Mouse (Mus musculus) heart, adult 11 months (tissue): Measurements from ENCODE around the gene Htr1f.
A peak's percentile ranks its signal among the peaks of the same experiment; 100 is the strongest.

Experiments used
- DNase-seq: peaks from one replicate; pipeline ENCODE4 v3.0.0; 2022

The Htr1f gene

DNA sequence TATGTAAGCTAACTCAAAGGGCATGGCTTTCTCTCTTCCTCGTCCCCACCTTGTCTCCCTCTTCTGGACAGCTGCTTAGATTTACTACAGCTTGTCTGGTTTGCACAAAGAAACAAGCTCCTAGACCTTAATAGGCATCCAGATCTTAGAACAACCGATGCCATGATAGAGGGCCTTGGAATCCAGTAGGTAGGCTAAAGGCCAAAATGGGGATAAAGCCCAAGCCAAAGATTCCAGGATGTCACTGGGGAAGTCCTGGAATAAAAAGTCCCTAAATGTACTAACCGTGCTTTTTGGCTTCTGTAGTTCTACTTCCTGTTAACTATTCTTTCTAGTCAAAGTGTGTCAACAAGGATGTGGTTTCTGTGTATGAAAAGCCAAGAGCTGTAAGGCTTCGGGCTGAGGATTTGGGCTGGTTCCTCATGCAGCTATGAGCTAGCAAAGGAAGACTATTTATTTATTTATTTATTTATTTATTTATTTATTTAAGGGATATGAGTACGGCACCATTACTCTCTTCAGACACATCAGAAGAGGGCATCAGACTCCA lies 163.9 kb downstream of the Htr1f start:
- DNase-seq: no peak

DNA sequence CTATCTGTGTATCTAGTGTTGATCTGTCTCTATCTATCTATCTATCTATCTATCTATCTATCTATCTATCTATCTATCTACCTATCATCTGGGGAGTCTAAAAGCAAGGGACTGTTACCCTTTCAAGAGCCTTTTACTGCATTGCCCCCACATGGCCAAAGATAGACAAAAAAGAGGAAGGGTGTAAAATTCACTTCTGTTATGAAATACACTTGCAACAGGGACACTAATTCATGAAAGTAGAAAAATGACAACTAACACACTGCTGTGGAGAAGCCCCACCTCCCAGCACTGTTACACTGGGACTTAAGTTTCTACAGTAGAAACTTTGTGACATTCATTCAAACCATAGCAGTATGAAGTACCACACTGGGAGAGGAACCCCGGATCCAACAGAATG lies 170.9 kb downstream of the Htr1f start:
- DNase-seq: no peak

DNA sequence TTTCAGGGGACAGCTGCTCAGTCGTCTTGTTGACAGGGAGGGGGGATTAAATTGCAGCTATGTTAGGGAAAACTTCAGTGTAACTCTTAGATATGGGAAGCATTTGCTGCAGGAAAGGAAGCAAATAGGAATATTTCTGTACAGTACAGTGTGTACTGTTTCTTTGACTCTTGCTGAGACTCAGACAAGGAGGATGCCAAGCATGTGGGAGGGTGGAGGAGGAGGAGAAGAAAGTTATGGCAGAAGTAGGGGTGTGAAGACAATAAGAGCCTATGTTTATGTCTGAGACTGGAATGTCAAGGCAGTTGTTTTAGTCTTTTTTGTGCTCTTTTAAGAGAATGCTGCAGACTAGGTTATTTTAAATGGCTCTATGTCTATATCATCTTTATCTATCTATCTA lies 171.6 kb downstream of the Htr1f start:
- DNase-seq: no peak

DNA sequence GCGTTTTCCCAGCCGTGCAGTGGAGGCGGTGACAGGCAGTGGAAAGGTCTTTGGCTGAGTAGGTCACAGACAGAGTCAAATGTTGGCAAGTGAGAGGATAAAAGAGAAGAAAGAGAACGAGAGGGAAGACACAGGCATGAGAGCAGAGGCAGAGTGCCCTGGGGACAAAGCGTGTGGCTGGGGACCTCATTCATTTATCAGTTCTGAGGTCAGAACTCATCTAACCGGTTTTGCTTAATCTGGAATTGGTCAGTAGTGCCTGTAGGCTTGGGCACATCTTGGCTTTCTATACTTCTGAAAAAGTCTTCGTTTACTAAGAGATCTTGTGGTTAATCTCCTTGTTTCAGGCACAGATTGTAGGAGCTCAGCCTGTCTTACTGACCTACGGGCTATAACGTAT lies 182.2 kb downstream of the Htr1f start:
- DNase-seq: no peak

DNA sequence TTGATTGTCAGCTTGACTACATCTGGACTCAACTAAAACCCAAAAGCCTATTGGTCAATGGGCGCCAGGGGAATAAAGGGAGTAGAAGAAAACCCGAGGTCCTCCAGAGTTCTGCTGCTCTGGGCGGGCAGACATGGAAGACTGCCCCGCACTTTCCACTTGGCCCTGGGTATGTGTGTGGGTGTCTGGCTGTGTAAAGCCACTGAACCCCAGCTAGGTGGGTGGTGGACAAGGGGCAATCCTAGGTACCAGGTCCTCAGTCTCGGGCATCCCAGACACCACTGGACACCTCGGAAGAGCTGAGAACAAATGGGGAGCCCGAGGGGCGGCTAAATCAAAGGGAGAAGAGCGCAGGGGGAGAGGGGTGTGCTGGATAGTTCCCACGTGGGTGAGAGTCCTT lies 196.9 kb downstream of the Htr1f start:
- DNase-seq: peak; percentile 67

DNA sequence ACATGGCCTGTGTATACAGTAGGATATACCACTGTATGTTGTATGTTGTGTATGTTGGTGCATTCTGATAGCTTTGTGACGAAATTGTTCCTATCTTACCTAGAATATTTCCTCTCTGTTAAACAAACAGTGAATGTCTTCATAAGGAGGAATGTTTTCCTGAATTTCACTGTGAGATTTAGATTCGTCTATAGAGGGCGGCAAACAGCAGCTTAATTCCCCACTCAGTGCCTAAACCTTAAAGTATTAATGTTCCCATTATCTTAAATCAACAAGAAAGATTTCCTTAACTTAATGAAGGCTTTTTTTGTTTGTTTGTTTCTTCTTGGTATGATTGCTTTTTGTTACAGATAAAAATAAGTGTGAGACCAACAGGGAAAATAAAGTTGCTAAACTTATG lies 198.5 kb downstream of the Htr1f start:
- DNase-seq: peak; percentile 9

DNA sequence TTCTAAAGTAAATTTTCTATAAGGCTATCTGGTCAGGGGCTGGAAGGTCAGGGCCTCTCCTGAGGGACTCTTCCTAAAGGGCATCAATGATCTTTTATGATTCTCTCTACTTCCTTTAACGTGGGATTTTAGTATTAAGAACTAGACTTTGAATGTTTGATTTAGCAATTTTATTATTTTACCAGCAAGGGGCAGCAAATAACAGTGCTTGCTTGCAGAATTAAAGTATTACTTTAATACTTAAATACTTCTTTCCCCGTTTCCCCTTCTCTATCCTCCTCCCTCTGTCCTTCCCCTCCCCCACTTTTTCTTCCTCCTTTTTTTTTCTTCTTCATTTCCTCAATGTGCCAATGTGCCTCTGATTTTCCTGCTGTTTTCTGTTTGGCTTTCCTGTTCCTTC lies 202.3 kb downstream of the Htr1f start:
- no peak for DNase-seq

DNA sequence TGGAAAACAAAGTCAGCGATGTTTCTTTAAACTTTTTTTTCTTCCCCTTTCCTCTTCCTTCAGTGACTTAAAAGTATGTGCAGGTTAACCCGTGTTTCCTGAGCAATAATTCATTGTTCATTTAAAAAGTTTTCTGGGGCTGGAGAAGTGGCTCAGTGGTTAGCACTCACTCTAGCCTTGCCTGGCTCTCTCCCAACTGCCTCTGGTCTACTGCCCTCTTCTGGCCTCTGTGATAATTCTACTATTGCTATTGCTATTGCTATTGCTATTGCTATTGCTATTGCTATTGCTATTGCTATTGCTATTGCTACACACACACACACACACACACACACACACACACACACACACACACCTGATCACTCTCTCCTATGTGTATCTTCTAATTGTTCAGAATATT lies 206.6 kb downstream of the Htr1f start:
- peak; percentile 45 for DNase-seq

DNA sequence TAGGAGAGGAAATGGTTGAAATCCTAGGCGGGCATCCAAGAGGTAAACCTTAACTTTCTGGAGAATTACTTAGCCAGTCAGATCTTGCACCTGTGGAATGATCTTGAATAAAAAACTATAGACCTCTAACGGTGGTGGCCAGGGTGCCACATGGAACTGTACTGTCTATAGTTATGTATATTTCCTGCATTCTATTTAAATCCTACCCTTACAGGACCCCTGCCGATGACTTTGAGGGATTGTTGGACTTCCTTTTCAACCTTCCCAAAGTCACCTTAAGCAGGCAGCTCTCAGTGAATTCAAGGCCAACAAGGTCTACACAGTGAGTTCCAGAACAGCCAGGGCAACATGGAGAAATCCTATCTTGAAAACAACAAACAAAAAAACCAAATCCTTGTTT lies 216.2 kb downstream of the Htr1f start:
- peak; percentile 15 for DNase-seq

DNA sequence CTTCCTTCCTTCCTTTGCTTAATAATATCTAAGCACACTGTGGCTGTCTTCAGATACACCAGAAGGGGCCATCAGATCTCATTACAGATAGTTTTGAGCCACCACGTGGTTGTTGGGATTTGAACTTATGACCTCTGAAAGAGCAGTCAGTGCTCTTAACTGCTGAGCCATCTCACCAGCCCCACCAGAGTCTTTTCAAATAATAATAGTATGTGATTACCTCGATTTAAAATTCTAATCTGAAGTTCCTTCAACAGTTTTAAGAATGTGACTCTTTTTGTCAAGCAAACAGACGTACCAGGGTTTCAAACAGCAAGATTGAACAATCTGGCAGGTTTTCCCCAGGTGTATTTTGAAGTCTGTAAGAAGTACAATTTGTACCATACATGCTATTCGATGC lies 220.1 kb downstream of the Htr1f start:
- peak; percentile 29 for DNase-seq

DNA sequence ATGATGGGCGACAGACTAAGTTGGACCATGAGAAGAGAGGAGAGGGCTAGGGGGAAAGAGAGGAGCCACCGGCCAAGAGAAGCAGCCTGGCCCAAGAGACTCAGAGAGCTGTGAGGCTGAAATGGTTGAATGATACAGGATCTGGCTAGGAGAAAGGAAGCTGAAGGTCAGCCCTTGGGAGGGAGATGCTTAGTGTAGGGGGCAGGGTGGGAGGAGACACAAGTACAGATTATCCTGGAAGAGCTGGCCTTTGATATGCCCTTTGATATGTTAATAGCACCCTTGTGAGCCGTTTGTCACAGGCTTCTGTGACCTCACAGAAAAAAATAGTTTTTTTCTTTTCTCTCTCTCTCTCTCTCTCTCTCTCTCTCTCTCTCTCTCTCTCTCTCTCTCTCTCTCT lies 220.5 kb downstream of the Htr1f start:
- DNase-seq: peak; percentile 76

DNA sequence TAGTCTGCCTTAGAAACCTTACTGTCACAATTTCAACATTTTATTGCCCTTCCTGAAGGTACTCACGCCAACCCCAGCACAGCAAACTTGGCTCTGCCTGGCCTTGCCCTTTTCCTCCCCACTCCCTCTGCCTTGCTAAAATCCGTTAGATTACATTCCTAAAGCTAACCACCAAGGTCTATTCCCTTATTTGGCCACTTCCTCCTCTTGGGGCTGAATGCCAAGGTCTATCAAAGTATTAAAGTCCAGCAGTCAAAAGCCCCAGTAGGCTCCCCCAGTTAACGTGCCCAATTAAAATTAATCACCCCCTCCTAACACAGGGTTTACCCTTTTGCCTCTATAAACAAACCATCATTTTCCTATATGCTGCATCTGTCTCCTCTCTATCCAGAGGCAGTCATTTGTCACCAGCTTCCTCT lies 221.2 kb downstream of the Htr1f start:
- DNase-seq: peak; percentile 64

DNA sequence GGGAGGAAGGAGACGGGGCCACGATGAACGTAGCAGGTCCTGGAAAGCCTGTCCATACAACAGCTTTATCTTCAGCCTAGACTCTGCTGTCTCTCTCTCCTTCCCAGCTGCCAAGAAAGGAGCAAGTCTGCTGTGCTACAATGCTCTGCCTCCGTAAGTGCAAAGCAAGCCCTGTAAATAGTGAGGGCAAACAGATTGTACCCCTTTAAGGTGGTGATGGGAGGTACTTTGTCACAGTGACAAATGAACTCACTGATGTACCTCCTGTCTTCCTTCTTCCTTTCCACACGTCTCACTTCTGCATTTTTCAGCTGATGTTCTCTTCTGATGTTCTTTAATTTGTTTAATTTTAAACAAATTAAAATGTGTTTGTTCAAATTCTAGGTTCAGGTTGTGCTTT lies 221.8 kb downstream of the Htr1f start:
- DNase-seq: peak; percentile 28

DNA sequence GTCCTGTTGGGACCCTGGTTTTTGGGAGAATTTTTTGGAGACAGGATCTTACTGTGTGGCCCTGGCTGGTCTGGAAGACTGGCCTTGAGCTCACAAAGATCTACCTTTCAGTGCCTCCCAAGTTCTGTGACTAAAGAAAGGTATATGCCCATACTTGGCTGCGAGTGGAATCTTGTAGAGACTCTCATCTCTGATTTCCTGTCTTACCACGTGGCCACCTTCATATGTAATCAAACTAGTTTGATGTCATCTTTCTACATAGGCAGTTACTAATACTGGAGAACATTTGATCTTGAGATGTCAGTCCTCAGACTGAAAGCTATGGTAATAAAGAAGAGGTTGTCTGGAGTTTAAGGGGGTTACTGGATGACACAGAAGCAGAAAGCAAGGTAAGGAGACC lies 224.2 kb downstream of the Htr1f start:
- DNase-seq: peak; percentile 17

DNA sequence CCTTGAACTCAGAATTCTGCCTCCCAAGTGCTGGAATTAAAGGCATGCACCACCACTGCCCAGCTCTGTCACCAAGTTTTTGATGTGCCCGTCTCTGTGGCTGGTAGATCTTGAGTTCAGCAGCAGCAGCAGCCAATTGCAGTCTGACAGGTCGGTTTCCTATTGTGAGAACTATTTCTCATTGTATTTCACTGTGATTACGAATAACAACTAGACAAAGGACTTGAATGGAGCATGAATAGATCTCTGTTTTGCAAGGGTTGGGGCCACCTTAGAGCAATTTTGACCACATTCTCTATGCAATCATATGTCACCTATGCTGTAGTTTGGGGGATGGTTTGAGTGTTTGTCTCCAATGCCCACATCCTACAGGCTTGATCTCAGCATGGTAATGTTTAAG lies 224.7 kb downstream of the Htr1f start:
- peak; percentile 41 for DNase-seq

DNA sequence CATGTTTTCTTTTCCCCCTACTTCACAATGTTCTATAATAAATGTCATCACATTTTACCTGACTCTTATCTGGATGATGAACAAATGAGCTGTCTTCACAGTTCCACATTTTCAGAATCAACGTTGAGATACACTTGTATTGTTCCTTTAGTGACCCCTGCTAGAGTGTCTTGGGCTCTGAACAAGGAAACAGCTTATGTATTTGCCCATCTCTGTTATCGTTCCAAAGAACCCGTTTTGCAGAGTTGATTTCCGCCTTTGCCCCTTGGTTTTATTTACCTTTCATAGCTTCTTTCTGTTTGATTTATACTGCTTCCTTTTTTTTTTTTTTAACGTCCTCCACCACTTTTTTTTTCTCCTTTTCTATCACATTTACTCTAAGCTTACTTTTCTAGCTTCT lies 225.9 kb downstream of the Htr1f start:
- DNase-seq: peak; percentile 10

DNA sequence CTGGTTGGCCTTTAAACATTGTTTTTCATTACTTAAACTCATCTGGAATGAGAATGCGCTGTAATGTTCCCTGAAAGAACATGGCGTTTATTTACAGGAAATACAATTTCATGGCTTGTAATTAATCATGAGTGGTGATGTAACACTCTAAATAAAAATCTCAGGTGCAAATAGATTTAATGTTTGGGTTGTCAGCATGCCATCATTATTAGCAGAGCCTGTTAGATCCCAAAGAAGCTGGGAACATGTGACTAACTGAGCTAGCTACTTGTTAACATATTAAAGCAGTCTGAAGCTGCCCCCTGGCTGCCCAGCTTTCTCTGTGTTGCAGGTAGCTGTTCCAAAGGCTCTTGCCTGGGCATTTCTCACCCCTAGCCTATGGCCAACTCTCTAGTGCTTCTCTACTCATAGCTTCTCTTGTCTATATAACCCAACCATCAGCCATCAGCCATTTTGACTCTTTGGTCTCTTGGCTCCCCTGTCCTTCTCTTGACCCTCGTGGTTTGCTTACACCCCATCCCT lies 227.0 kb downstream of the Htr1f start:
- peak; percentile 8 for DNase-seq

DNA sequence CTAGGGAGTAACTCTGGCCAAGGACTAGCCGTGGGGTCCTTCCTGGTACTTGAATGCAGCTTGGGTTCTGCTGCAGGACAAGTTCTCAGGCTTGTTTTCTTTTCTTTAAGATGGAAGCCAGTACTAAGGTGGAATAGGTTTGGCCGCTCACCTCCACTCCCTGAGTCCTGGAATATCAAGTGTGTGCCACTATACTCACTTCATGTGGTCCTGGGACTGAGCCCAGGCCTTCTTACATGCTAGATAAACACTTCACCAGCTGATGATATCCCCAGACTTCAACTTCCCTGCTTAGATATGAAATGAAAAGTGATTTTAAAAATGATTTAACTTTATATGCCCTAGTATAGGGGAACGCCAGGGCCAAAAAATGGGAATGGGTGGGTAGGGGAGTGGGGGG lies 228.3 kb downstream of the Htr1f start:
- DNase-seq: peak; percentile 39

DNA sequence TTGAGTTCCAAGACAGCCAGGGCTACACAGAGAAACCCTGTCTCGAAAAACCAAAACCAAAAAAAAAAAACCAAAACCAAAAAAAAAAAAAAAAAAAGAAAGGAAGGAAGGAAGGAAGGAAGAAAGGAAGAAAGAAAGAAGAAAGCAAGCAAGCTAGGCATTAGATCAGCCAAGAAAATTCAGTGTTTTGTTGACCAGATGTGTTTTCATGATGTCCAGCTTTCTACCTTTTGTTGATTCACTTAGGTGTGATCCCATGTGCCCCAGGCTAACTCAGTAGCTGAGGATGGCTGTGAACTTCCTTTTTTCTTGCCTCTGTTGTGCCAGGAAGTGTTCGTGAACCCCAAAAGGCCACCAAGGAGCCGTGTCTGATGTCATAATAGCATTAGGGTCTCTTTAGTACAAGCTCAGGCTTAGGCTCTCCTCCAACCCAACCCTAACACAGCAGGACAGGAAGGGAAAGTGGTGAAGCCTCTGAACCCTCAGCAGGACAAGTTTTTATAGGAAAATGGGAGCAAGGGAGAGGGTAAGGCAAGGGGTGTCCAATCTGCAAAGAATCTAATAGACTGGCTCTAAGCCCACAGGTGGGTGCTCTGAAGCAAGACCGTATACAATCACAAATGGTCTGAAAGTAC lies 228.9 kb downstream of the Htr1f start:
- DNase-seq: peak; percentile 71

DNA sequence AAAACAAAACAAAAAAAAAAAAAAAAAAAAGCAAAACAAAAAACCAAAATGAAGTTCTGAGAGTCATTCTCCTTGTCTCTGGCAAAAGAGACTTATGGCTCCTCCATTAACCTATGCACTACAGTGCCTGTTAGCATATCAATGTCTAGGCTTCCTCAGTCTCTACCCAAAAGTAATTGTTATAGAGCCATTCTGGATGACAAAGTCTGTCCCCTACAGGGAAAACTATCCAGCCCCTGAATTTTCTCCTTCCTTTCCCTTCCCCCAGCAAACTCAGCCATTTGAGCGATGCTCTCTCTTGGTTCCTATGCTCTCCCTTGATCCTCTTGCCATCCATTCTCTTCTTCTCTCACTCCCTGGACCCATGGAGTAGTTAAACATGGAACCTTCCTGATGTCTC lies 229.8 kb downstream of the Htr1f start:
- DNase-seq: no peak

DNA sequence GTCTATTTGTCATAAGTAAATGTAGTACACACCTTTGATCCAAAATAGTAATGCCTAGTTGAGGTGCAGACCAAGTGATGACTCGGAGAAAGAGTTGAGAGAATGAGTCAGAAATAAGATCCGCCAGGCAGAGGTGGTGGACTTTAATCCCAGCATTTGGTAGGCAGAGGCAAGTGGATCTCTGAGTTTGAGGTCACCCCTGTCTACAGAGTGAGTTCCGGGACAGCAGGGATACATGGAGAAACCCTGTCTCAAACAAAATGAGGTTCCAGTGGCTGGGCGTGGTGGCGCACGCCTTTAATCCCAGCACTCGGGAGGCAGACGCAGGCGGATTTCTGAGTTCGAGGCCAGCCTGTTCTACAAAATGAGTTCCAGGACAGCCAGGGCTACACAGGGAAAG lies 230.3 kb downstream of the Htr1f start:
- DNase-seq: peak; percentile 30
